Mouse (Mus musculus) neural tube, embryonic 13.5 days (tissue): ENCODE results near the gene Cacng8. TPM values are rescaled to one million over a fixed set of nuclear protein-coding genes. Genes with fewer than 3 reads are reported as not detected.

Experiments used
- ATAC-seq: fragments of 200-750 bp; cut with Nextera tagmentation; 2 replicates; pipeline ENCODE4 v1.8.0; 2017; ENCODE audit warnings: low read depth, mild to moderate bottlenecking, moderate TSS enrichment, moderate library complexity
- H3K27ac ChIP-seq: fragments of 300-500 bp; sonication (generic); replicated peaks from 2 replicates; pipeline ENCODE4 v1.5.1; 2015; ENCODE audit warnings: moderate library complexity, mild to moderate bottlenecking, inconsistent platforms
- H3K27me3 ChIP-seq: fragments of 300-500 bp; sonication (generic); 2 replicates; pipeline ENCODE4 v1.6.1; 2015; ENCODE audit warnings: mild to moderate bottlenecking, inconsistent platforms
- H3K36me3 ChIP-seq: fragments of 300-500 bp; sonication (generic); 2 replicates; pipeline ENCODE4 v1.6.1; 2015; ENCODE audit warnings: mild to moderate bottlenecking, inconsistent platforms
- H3K4me1 ChIP-seq: fragments of 300-500 bp; sonication (generic); replicated peaks from 2 replicates; pipeline ENCODE4 v1.6.1; 2015; ENCODE audit warnings: inconsistent platforms
- H3K4me2 ChIP-seq: fragments of 300-500 bp; sonication (generic); 2 replicates; pipeline ENCODE4 v1.6.1; 2015; ENCODE audit warnings: inconsistent platforms, mild to moderate bottlenecking, moderate library complexity
- H3K4me3 ChIP-seq: fragments of 300-500 bp; sonication (generic); 2 replicates; pipeline ENCODE4 v1.5.1; 2015; ENCODE audit warnings: mild to moderate bottlenecking, inconsistent platforms
- H3K9ac ChIP-seq: fragments of 300-500 bp; sonication (generic); 2 replicates; pipeline ENCODE4 v1.6.1; 2015; ENCODE audit warnings: moderate library complexity, mild to moderate bottlenecking, inconsistent platforms
- H3K9me3 ChIP-seq: fragments of 300-500 bp; sonication (generic); 2 replicates; pipeline ENCODE4 v1.6.1; 2016; ENCODE audit warnings: inconsistent platforms
- WGBS: fragments of 180-500 bp; shearing (Covaris S2); methylation state at CpG from one replicate; pipeline ENCODE4 v1.1.7; 2015; 5-methylcytosine and 5-hydroxymethylcytosine counted together
- polyA plus RNA-seq: library from polyadenylated mRNA; unstranded; fragments of >200 nt; fragmentation: Nextera tagmentation; extraction: Ambion mirVana; gene quantifications from 2 replicates; pipeline ENCODE4 v1.2.1, GENCODE M21; 2015

The Cacng8 gene
- polyA plus RNA-seq, 1 experiment from 2014 or later = 12.1 TPM

DNA sequence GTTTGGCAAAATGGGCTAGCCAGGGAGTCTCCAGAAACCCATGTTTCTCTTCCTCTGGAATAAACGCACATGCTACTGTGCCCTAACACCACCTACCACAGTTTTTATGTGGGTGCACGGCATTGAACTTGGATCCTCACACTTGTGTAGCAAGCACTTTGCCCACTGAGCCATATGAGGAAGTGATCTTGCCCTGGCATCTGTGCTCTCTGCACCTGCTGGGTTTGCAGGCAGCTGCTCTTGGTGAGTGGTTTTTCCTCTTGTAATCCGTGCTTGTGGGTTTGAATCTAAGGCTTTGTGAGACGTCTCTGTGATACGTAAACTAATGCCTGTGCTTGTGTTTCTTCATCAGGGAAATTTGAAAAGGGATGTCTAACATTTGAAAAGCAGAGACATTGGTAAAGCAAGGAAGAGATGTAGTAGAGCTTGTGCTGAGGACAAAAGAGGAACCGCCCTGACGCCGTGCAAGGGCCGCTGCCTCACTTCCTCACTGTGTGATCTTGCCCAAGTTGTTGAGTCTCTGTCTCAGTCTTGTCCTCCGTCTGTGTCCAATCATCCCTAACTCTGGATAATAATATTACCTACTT lies 52.1 kb downstream of the Cacng8 start:
- 80% methylated on average over 10 of the region's 10 CpGs for WGBS
- Histone ChIP-seq H3K4me1 (no peaks in the 10 kb centered on the region; the same call in 1 of the 2 replicates), H3K9me3 (no peaks in the 10 kb centered on the region), H3K27ac (no peak overlapping the region), H3K9ac (no peak overlapping the region), H3K27me3 (no peaks in the 10 kb centered on the region), H3K36me3 (no peaks in the 10 kb centered on the region), H3K4me3 (no peak overlapping the region), H3K4me2 (no peak overlapping the region)
- ATAC-seq = no peak

DNA sequence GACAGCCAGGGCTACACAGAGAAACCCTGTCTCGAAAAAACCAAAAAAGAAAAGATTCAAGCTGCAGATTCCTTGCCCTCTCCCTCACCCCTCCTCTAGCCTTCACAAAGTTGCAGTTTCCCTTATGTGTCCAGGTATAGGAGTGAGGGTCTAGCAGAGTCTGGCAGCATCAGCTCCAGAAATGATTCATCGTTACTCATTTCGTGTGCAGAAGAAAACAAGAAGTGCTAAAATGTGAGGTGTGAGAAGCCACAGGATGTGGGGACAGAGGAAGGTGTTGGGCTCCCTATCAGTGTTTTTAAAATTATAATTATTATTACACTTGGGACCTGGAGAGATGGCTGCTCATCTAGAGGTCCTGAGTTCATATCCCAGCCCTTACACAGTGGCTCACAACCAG lies 54.2 kb downstream of the Cacng8 start:
- Histone ChIP-seq H3K9ac (no peak overlapping the region), H3K27me3 (no peaks in the 10 kb centered on the region), H3K36me3 (no peaks in the 10 kb centered on the region), H3K4me1 (no peaks in the 10 kb centered on the region), H3K9me3 (no peaks in the 10 kb centered on the region), H3K4me2 (no peak overlapping the region), H3K27ac (no peak overlapping the region), H3K4me3 (no peak overlapping the region)
- WGBS = 80% methylated on average over 3 of the region's 3 CpGs
- no peak for ATAC-seq

DNA sequence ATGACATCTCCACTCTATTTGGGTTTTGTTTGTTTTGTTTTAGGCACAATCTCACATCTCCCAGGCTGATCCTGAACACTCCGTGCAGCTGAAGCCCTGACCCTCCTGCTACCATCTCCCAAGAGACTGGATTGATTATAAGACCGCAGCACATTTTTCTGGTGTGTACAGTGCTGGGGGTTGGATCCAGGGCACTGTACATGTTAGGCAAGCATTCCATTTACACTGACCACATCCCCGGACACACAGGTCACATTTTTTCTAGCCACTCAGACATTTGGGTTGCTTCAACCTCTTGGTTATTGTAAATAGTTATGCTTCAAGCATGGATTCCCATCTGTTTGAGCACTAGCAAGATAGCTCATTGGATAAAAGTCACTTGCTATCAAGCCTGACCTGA lies 56.1 kb downstream of the Cacng8 start:
- H3K4me1 ChIP-seq = no peaks in the 10 kb centered on the region
- ATAC-seq = no peak
- H3K27me3 ChIP-seq = peaks cover 6% of the 10 kb centered on the region; the same call in 1 of the 2 replicates
- H3K9me3 ChIP-seq = no peaks in the 10 kb centered on the region
- H3K27ac ChIP-seq = no peak overlapping the region
- H3K4me2 ChIP-seq = no peak overlapping the region
- H3K36me3 ChIP-seq = no peaks in the 10 kb centered on the region
- 81% methylated on average over 3 of the region's 3 CpGs for WGBS
- H3K9ac ChIP-seq = no peak overlapping the region
- H3K4me3 ChIP-seq = no peak overlapping the region

- H3K9me3 ChIP-seq = no peaks in the 10 kb centered on the region
- H3K4me1 ChIP-seq = no peaks in the 10 kb centered on the region
- H3K4me2 ChIP-seq = no peak overlapping the region
- no peak overlapping the region for H3K27ac ChIP-seq
- H3K9ac ChIP-seq = no peak overlapping the region
- H3K27me3 ChIP-seq = peaks cover 6% of the 10 kb centered on the region; the same call in 1 of the 2 replicates
- no peak for ATAC-seq
- no peak overlapping the region for H3K4me3 ChIP-seq
- WGBS = 76% methylated on average over 4 of the region's 4 CpGs
- H3K36me3 ChIP-seq = no peaks in the 10 kb centered on the region
Measured at GRCm38 (mm10) chr7:3447026-3447425, 56.5 kb downstream of the Cacng8 start.

DNA sequence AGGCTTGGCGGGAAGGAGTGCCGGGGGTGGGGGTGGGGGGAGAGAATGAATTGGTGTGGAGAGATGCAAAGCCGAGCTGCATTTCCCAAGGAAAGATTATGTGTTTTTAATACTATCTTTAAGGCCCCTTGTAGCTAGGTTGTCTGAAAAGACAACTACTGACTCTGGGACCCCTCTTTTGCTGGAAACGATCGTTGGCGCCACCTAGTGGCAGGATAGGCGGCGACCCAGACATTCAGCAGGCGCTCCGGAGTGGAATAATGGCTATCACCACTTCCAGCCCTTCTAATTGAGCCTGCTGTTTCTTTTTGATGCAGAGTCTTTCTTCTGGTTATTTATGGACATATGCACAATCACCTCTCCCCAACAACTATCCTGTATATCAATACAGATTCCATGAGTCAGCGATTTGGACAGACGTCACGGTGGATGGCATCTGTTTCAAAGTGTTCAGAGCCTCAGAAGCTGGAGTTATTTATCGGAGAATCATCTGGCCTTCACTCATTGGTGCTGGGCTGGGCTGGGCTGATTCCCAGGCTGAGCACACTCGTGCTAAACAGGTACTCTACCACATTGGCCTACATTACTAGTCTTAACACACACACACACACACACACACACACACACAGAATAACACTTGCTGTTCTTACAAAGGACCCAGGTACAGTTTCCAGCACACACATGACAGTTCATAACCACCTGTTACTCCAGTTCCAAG lies 58.4 kb downstream of the Cacng8 start:
- H3K9me3 ChIP-seq = no peaks in the 10 kb centered on the region
- no peak overlapping the region for H3K4me2 ChIP-seq
- no peak overlapping the region for H3K27ac ChIP-seq
- no peaks in the 10 kb centered on the region for H3K36me3 ChIP-seq
- 17% methylated on average over 15 of the region's 15 CpGs for WGBS
- H3K4me1 ChIP-seq = no peaks in the 10 kb centered on the region
- no peak overlapping the region for H3K9ac ChIP-seq
- no peak overlapping the region for H3K4me3 ChIP-seq
- H3K27me3 ChIP-seq = peaks cover 6% of the 10 kb centered on the region; the same call in 1 of the 2 replicates
- peak; percentile 86 for ATAC-seq

- Histone ChIP-seq H3K9ac (no peak overlapping the region), H3K4me1 (no peaks in the 10 kb centered on the region), H3K36me3 (no peaks in the 10 kb centered on the region), H3K4me3 (no peak overlapping the region), H3K27ac (no peak overlapping the region), H3K9me3 (no peaks in the 10 kb centered on the region), H3K27me3 (peaks cover 6% of the 10 kb centered on the region; the same call in 1 of the 2 replicates), H3K4me2 (no peak overlapping the region)
- no peak for ATAC-seq
- 71% methylated on average over 5 of the region's 5 CpGs for WGBS
Measured at GRCm38 (mm10) chr7:3450671-3451070, 60.2 kb downstream of the Cacng8 start.

- no peak overlapping the region for H3K27ac ChIP-seq
- ATAC-seq = no peak
Measured at GRCm38 (mm10) chr7:3451161-3451560, 60.7 kb downstream of the Cacng8 start.

GRCm38 (mm10) chr7:3452821-3453485 lies 62.5 kb downstream of the Cacng8 start:
- no peak for ATAC-seq
- no peak overlapping the region for H3K9ac ChIP-seq
- H3K4me1 ChIP-seq = no peaks in the 10 kb centered on the region
- H3K4me2 ChIP-seq = no peak overlapping the region
- H3K27ac ChIP-seq = no peak overlapping the region
- 57% methylated on average over 12 of the region's 12 CpGs for WGBS
- H3K9me3 ChIP-seq = no peaks in the 10 kb centered on the region
- peaks cover 6% of the 10 kb centered on the region; the same call in 1 of the 2 replicates for H3K27me3 ChIP-seq
- H3K36me3 ChIP-seq = no peaks in the 10 kb centered on the region
- H3K4me3 ChIP-seq = no peak overlapping the region

More at GRCm38 (mm10) chr7:3451161-3451560, 60.7 kb downstream of the Cacng8 start:
- no peaks in the 10 kb centered on the region for H3K4me1 ChIP-seq
- H3K9ac ChIP-seq = no peak overlapping the region
- no peaks in the 10 kb centered on the region for H3K9me3 ChIP-seq
- peaks cover 6% of the 10 kb centered on the region; the same call in 1 of the 2 replicates for H3K27me3 ChIP-seq
- 37% methylated on average over 6 of the region's 6 CpGs for WGBS
- H3K4me3 ChIP-seq = no peak overlapping the region
- no peak overlapping the region for H3K4me2 ChIP-seq
- no peaks in the 10 kb centered on the region for H3K36me3 ChIP-seq

DNA sequence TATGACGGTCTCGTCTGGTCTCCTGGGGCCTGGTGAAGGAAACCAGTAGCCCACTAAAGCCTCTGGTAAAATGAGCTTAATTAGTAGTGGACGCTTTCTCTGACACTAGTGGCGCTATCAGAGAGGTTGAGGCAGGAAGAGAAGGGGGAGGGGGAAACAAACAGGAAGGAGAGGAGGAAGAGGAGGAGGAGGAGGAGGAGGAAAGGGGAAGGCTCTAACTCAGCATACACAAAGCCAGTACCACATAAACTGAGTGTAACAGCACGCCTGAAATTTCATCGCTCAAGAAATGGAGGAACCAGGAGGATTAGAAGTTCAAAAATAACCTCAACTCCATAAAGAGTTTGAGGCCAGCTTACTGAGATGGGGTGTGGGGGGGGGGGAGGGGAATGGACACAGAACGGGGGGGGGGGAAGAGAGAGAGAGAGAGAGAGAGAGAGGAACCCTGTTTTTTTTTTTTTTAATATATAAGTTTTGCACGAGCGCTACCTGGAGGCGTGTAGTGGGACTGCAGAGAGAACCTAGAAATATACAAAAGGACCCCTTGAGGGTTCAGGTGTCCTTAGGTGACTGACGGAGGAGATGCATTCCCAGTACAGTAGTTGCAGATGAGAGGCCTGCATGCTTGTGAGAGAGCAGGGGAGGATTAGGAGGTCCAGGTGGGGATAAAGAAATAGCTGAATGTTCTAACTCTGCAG lies 63.2 kb downstream of the Cacng8 start:
- no peaks in the 10 kb centered on the region for H3K4me1 ChIP-seq
- H3K27me3 ChIP-seq = peaks cover 6% of the 10 kb centered on the region; the same call in 1 of the 2 replicates
- ATAC-seq = no peak
- H3K9me3 ChIP-seq = no peaks in the 10 kb centered on the region
- H3K36me3 ChIP-seq = no peaks in the 10 kb centered on the region
- H3K9ac ChIP-seq = no peak overlapping the region
- no peak overlapping the region for H3K4me2 ChIP-seq
- WGBS = 56% methylated on average over 11 of the region's 11 CpGs
- no peak overlapping the region for H3K27ac ChIP-seq
- H3K4me3 ChIP-seq = no peak overlapping the region

GRCm38 (mm10) chr7:3457111-3457840 lies 66.8 kb downstream of the Cacng8 start:
- Histone ChIP-seq H3K4me1 (no peaks in the 10 kb centered on the region), H3K27ac (no peak overlapping the region), H3K36me3 (no peaks in the 10 kb centered on the region), H3K27me3 (no peaks in the 10 kb centered on the region), H3K9me3 (no peaks in the 10 kb centered on the region), H3K9ac (no peak overlapping the region), H3K4me3 (no peak overlapping the region), H3K4me2 (no peak overlapping the region)
- 94% methylated on average over 10 of the region's 10 CpGs for WGBS
- ATAC-seq = no peak

- ATAC-seq = no peak
- WGBS = 78% methylated on average over 9 of the region's 9 CpGs
Measured at GRCm38 (mm10) chr7:3457841-3458217, 67.3 kb downstream of the Cacng8 start.

More at GRCm38 (mm10) chr7:3457841-3458217, 67.3 kb downstream of the Cacng8 start:
- no peaks in the 10 kb centered on the region for H3K9me3 ChIP-seq
- no peak overlapping the region for H3K4me2 ChIP-seq
- no peak overlapping the region for H3K27ac ChIP-seq
- no peak overlapping the region for H3K4me3 ChIP-seq
- no peak overlapping the region for H3K9ac ChIP-seq
- H3K4me1 ChIP-seq = no peaks in the 10 kb centered on the region
- no peaks in the 10 kb centered on the region for H3K36me3 ChIP-seq
- no peaks in the 10 kb centered on the region for H3K27me3 ChIP-seq
